Mouse (Mus musculus) G1E (cell line): ENCODE results near the gene Dcxr. TPM values are rescaled to one million over a fixed set of nuclear protein-coding genes. Genes with fewer than 3 reads are reported as not detected.
"Not testable (repeated sequence)": the region's sequence is repeated elsewhere in the genome, so short reads cannot be mapped to it uniquely, and the experiment has no call there.

Source experiments
- ATAC-seq: 2 replicates; pipeline ENCODE4 v1.8.0; 2016; ENCODE audit warnings: mild to moderate bottlenecking; ENCODE audit not compliant: insufficient number of reproducible peaks, poor library complexity, low FRiP score, severe bottlenecking; ENCODE audit errors: extremely low read depth
- DNase-seq: peaks from one replicate; pipeline ENCODE4 v3.0.0; 2012; ENCODE audit warnings: low spot score
- H3K27me3 ChIP-seq: 2 replicates; pipeline ENCODE4 v1.6.1; 2012; ENCODE audit warnings: mild to moderate bottlenecking, low read length, inconsistent platforms; ENCODE audit not compliant: insufficient read depth
- H3K36me3 ChIP-seq: replicated peaks from 2 replicates; pipeline ENCODE3; 2012; ENCODE audit warnings: mild to moderate bottlenecking, inconsistent platforms
- H3K4me1 ChIP-seq: 2 replicates; pipeline ENCODE4 v1.6.1; 2012; ENCODE audit warnings: low read depth, low read length, inconsistent platforms, mixed read lengths; ENCODE audit not compliant: insufficient read depth
- H3K4me3 ChIP-seq: 2 replicates; pipeline ENCODE4 v1.5.1; 2012; ENCODE audit warnings: low read depth, mild to moderate bottlenecking, inconsistent platforms, low read length, moderate library complexity, mixed read lengths
- H3K9me3 ChIP-seq: replicated peaks from 2 replicates; pipeline ENCODE4 v1.6.1; 2012; ENCODE audit warnings: inconsistent platforms
- CTCF ChIP-seq: IDR thresholded peaks from 2 replicates; pipeline ENCODE4 v1.5.1; 2012; ENCODE audit warnings: low read depth, low read length, inconsistent platforms, mixed read lengths
- GATA1 ChIP-seq: IDR thresholded peaks from 2 replicates; pipeline ENCODE4 v1.6.1; 2012; ENCODE audit warnings: borderline replicate concordance, low read length, inconsistent platforms, mixed read lengths
- GATA2 ChIP-seq: IDR thresholded peaks from 2 replicates; pipeline ENCODE4 v1.6.1; 2012; ENCODE audit warnings: low read depth, low read length, inconsistent platforms, borderline replicate concordance
- POLR2AphosphoS5 ChIP-seq: IDR thresholded peaks from 2 replicates; pipeline ENCODE4 v1.6.1; 2012; ENCODE audit warnings: low read depth, low read length, inconsistent platforms; ENCODE audit not compliant: insufficient replicate concordance
- TAL1 ChIP-seq: conservative IDR thresholded peaks from 2 replicates; pipeline ENCODE4 v1.6.1; 2012; ENCODE audit warnings: low read depth, low read length, inconsistent platforms, mixed read lengths
- polyA plus RNA-seq: library from polyadenylated mRNA; stranded (reverse); fragments of >175 nt; gene quantifications from 2 replicates; pipeline ENCODE4 v1.2.3, GENCODE M21; 2012
- total RNA-seq, 2 experiments: library from RNA; stranded (forward) in 1 of 2; stranded (reverse) in 1 of 2; fragments of 200-1000 nt in 1 of 2; fragments of >200 nt in 1 of 2; fragmentation: Nextera tagmentation in 1 of 2; gene quantifications; 2 replicates each; pipeline ENCODE4 v1.2.3; 2014 to 2017

Gene Dcxr
- total and polyA plus RNA-seq, 3 experiments = 13.1 to 37.5 (median 21.0) TPM

DNA sequence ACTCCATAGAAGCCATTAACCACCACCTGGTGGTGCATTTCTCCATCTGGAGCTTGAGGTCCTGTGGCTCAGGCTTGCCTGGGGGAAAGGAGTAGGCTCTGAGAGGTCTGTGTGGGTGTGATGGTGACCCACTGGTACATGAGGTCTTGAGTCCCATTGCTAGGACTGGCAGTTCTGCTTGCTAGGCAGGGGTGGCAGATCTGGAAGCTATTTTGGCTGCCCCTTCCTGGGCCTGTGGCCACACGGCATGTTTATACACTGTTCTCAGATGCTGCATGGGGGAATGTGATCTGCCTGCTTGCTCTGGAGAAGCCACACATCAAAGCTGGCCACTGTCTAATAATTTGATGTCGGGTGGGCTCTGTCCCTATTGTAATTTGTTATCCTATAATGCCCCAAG lies 43.0 kb downstream of the Dcxr start:
- Histone ChIP-seq H3K4me3 (no peak overlapping the region), H3K36me3 (peaks cover 95% of the 10 kb centered on the region), H3K9me3 (no peaks in the 10 kb centered on the region), H3K4me1 (peaks cover 3% of the 10 kb centered on the region; the same call in 1 of the 2 replicates), H3K27me3 (no peaks in the 10 kb centered on the region)
- ATAC-seq = no peak
- no peak for DNase-seq
- no peak for TF ChIP-seq GATA1
- no peak for TF ChIP-seq CTCF
- TF ChIP-seq GATA2 = no peak
- TF ChIP-seq POLR2AphosphoS5 = no peak
- no peak for TF ChIP-seq TAL1

DNA sequence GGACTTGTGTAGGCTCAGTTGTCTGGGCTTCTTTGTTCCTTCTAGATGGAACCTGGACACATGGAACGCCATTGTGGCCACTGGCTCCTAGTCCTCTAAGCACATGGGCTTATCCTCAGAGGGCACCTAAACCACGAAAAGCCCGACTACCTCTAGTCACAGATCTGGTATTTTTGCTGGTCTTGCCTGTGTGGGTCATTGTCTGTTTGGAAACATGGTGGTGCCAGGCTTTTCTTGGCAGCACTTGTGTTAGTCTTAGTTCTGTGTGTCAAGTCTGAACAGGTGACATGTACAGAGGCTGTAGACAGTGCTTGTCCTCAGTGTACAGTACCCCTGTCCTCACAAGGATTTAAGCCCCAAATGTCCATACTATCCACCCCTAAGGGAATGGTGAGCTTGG lies 43.5 kb downstream of the Dcxr start:
- ATAC-seq (no peak), DNase-seq (no peak)
- Histone ChIP-seq H3K9me3 (no peaks in the 10 kb centered on the region), H3K4me3 (no peak overlapping the region), H3K4me1 (peaks cover 3% of the 10 kb centered on the region; the same call in 1 of the 2 replicates), H3K36me3 (peaks cover 95% of the 10 kb centered on the region), H3K27me3 (no peaks in the 10 kb centered on the region)
- TF ChIP-seq GATA2 (no peak), GATA1 (no peak), CTCF (no peak), TAL1 (no peak), POLR2AphosphoS5 (no peak)

DNA sequence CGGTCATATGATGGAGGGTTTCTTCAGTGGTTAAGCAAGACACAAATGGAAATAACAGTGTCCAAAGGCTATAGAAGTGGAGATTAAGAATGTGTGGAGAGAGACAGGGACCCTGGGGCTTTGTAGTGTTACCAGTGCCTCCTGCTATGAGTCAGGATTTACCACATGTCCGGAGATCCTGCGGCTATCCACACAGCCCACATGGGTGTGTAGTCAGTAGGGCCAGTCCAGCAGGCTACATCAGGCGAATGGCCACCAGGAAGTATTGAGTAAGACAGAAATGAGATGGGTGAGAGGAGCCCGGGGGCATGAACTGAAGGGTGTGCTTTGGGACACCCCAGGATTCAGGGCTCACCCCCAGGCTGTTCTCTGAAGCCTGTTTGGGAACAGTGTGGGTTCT lies 44.4 kb downstream of the Dcxr start:
- DNase-seq = no peak
- TF ChIP-seq GATA2 = no peak
- no peak for TF ChIP-seq POLR2AphosphoS5
- no peak for TF ChIP-seq GATA1
- no peak for TF ChIP-seq CTCF
- TF ChIP-seq TAL1 = no peak
- Histone ChIP-seq H3K9me3 (no peaks in the 10 kb centered on the region), H3K36me3 (peaks cover 95% of the 10 kb centered on the region), H3K4me3 (no peak overlapping the region), H3K4me1 (peaks cover 3% of the 10 kb centered on the region; the same call in 1 of the 2 replicates), H3K27me3 (no peaks in the 10 kb centered on the region)
- no peak for ATAC-seq

DNA sequence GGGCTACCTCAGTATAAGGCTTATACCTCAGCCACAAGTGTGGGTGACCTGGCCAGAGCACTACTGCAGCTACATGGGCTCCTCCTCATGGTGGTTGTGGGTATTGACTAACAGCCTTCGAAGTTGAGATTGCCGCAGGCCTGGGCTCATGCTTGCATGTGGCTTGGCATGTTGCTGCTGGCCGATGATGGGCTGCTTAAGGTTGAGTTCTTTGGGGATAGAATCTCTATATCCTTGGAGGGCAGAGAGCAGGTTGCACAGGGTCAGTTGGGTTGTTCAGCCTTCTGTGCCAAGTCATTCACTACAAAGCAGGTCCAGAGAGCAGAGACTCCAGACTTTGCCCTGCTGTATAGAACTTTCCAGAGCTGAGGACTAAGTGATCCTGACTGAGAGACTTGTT lies 47.2 kb downstream of the Dcxr start:
- peak; percentile 19 for DNase-seq
- H3K36me3 ChIP-seq = peaks cover 93% of the 10 kb centered on the region
- no peak; the same call in 1 of the 2 replicates for TF ChIP-seq CTCF
- TF ChIP-seq GATA2 = no peak
- TF ChIP-seq GATA1 = no peak
- no peak for TF ChIP-seq POLR2AphosphoS5
- TF ChIP-seq TAL1 = no peak
- H3K4me3 ChIP-seq = no peak overlapping the region
- no peaks in the 10 kb centered on the region for H3K27me3 ChIP-seq
- H3K9me3 ChIP-seq = no peaks in the 10 kb centered on the region
- ATAC-seq = no peak
- H3K4me1 ChIP-seq = peaks cover 13% of the 10 kb centered on the region; the same call in 1 of the 2 replicates

DNA sequence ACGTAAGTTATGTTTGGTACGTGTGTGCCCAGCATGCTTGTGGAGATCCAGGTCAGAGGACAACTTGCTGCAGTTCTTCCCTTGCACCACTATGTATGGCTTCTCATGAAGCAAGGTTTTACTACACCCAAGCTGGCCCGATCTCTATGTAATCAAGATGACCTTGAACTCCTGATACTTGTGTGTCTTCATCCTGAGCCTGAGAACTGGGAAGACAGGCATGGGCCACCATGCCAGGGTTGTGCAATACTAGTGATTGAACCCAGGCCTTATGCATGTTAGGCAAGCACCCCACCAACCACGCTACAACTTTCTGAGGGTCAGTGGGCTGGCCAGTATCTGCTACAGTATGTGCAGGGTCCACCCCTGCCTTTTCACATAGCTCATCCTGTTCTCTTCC lies 50.1 kb downstream of the Dcxr start:
- H3K27me3 ChIP-seq = no peaks in the 10 kb centered on the region
- no peak overlapping the region for H3K4me3 ChIP-seq
- no peak for ATAC-seq
- H3K36me3 ChIP-seq = peaks cover 73% of the 10 kb centered on the region
- H3K4me1 ChIP-seq = peaks cover 30% of the 10 kb centered on the region
- no peaks in the 10 kb centered on the region for H3K9me3 ChIP-seq
- no peak for TF ChIP-seq TAL1
- TF ChIP-seq GATA2 = no peak
- no peak for TF ChIP-seq POLR2AphosphoS5
- TF ChIP-seq CTCF = no peak
- TF ChIP-seq GATA1 = no peak
- no peak for DNase-seq

DNA sequence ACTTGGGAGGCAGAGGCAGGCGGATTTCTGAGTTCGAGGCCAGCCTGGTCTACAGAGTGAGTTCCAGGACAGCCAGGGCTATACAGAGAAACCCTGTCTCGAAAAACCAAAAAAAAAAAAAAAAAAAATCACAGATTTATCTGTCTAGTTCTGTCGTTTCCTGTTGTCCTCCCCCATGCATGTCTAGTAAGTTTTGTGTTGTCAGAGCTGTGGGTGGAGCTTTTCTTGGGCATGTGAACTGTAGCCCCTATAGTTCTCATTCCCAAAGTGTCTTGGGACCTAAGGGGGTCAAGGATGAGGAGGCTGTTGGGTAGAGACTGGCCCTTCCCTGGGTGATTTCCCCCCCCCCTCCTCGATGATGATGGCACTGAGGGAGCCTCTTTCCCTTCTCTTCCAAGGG lies 51.2 kb downstream of the Dcxr start:
- not testable (repeated sequence) for ATAC-seq
- peaks cover 31% of the 10 kb centered on the region for H3K4me1 ChIP-seq
- peaks cover 66% of the 10 kb centered on the region for H3K36me3 ChIP-seq

More for the DNA sequence above, 51.2 kb downstream of the Dcxr start:
- not testable (repeated sequence) for H3K9me3 ChIP-seq, H3K27me3 ChIP-seq, DNase-seq, H3K4me3 ChIP-seq

Other genes starting within 250 kb of the Dcxr start
Only the 20 nearest of the 28 such genes appear.
- 354 and 381 TPM in 2 replicates for gene Arhgdia, start 145.7 kb downstream of the Dcxr start, total RNA-seq (2014; fragmentation: Nextera tagmentation)
- gene Arhgdia, start 145.7 kb downstream of the Dcxr start, total RNA-seq (2017) = 155 and 158 TPM in 2 replicates
- 1,000 and 1,072 TPM in 2 replicates for gene Arhgdia, start 145.7 kb downstream of the Dcxr start, polyA plus RNA-seq
- 89.8 and 122 TPM in 2 replicates for gene Alyref, start 128.9 kb downstream of the Dcxr start, total RNA-seq (2014; fragmentation: Nextera tagmentation)
- gene Alyref, start 128.9 kb downstream of the Dcxr start, total RNA-seq (2017) = 270 and 280 TPM in 2 replicates
- 505 and 623 TPM in 2 replicates for gene Alyref, start 128.9 kb downstream of the Dcxr start, polyA plus RNA-seq
- gene Anapc11, start 128.9 kb downstream of the Dcxr start, total RNA-seq (2014; fragmentation: Nextera tagmentation) = 83.1 and 83.8 TPM in 2 replicates
- gene Anapc11, start 128.9 kb downstream of the Dcxr start, total RNA-seq (2017) = 62.3 and 69.3 TPM in 2 replicates
- gene Anapc11, start 128.9 kb downstream of the Dcxr start, polyA plus RNA-seq = 176 and 212 TPM in 2 replicates
- 1.9 and 2.6 TPM in 2 replicates for gene Npb, start 118.8 kb downstream of the Dcxr start, total RNA-seq (2014; fragmentation: Nextera tagmentation)
- 0.58 TPM in 1 of 2 replicates, not detected in the other for gene Npb, start 118.8 kb downstream of the Dcxr start, total RNA-seq (2017)
- 3.2 and 3.8 TPM in 2 replicates for gene Npb, start 118.8 kb downstream of the Dcxr start, polyA plus RNA-seq
- 29.0 and 43.1 TPM in 2 replicates for gene Pcyt2, start 109.3 kb downstream of the Dcxr start, total RNA-seq (2014; fragmentation: Nextera tagmentation)
- 102 and 119 TPM in 2 replicates for gene Pcyt2, start 109.3 kb downstream of the Dcxr start, total RNA-seq (2017)
- 129 and 146 TPM in 2 replicates for gene Pcyt2, start 109.3 kb downstream of the Dcxr start, polyA plus RNA-seq
- gene Sirt7, start 102.0 kb downstream of the Dcxr start, total RNA-seq (2014; fragmentation: Nextera tagmentation) = 28.9 and 35.3 TPM in 2 replicates
- 74.5 and 96.2 TPM in 2 replicates for gene Sirt7, start 102.0 kb downstream of the Dcxr start, total RNA-seq (2017)
- gene Sirt7, start 102.0 kb downstream of the Dcxr start, polyA plus RNA-seq = 169 and 256 TPM in 2 replicates
- 16.3 and 17.5 TPM in 2 replicates for gene Mafg, start 93.7 kb downstream of the Dcxr start, total RNA-seq (2014; fragmentation: Nextera tagmentation)
- 18.9 and 21.9 TPM in 2 replicates for gene Mafg, start 93.7 kb downstream of the Dcxr start, total RNA-seq (2017)
- 29.2 and 38.9 TPM in 2 replicates for gene Mafg, start 93.7 kb downstream of the Dcxr start, polyA plus RNA-seq
- 14.7 and 14.8 TPM in 2 replicates for gene Pycr1, start 83.5 kb downstream of the Dcxr start, total RNA-seq (2014; fragmentation: Nextera tagmentation)
- gene Pycr1, start 83.5 kb downstream of the Dcxr start, total RNA-seq (2017) = 1.0 and 1.5 TPM in 2 replicates
- gene Pycr1, start 83.5 kb downstream of the Dcxr start, polyA plus RNA-seq = 1.9 and 2.4 TPM in 2 replicates
- gene Myadml2, start 79.1 kb downstream of the Dcxr start, total RNA-seq (2014; fragmentation: Nextera tagmentation) = not detected in 2 replicates
- not detected in 2 replicates for gene Myadml2, start 79.1 kb downstream of the Dcxr start, total RNA-seq (2017)
- gene Myadml2, start 79.1 kb downstream of the Dcxr start, polyA plus RNA-seq = not detected in 2 replicates
- not detected in 2 replicates for gene Notum, start 66.1 kb downstream of the Dcxr start, total RNA-seq (2014; fragmentation: Nextera tagmentation)
- 0.16 TPM in 1 of 2 replicates, not detected in the other for gene Notum, start 66.1 kb downstream of the Dcxr start, total RNA-seq (2017)
- gene Notum, start 66.1 kb downstream of the Dcxr start, polyA plus RNA-seq = not detected in 2 replicates
- 57.0 and 79.7 TPM in 2 replicates for gene Aspscr1, start 54.3 kb downstream of the Dcxr start, total RNA-seq (2014; fragmentation: Nextera tagmentation)
- 39.2 and 43.2 TPM in 2 replicates for gene Aspscr1, start 54.3 kb downstream of the Dcxr start, total RNA-seq (2017)
- gene Aspscr1, start 54.3 kb downstream of the Dcxr start, polyA plus RNA-seq = 248 and 301 TPM in 2 replicates
- 250 and 284 TPM in 2 replicates for gene Cenpx, start 13.5 kb downstream of the Dcxr start, total RNA-seq (2014; fragmentation: Nextera tagmentation)
- gene Cenpx, start 13.5 kb downstream of the Dcxr start, total RNA-seq (2017) = 67.2 and 81.2 TPM in 2 replicates
- 60.9 and 158 TPM in 2 replicates for gene Cenpx, start 13.5 kb downstream of the Dcxr start, polyA plus RNA-seq
- gene Lrrc45, start 13.4 kb downstream of the Dcxr start, total RNA-seq (2014; fragmentation: Nextera tagmentation) = 6.4 and 12.1 TPM in 2 replicates
- gene Lrrc45, start 13.4 kb downstream of the Dcxr start, total RNA-seq (2017) = 20.0 and 22.2 TPM in 2 replicates
- gene Lrrc45, start 13.4 kb downstream of the Dcxr start, polyA plus RNA-seq = 23.3 and 25.4 TPM in 2 replicates
- 2.1 TPM in 1 of 2 replicates, not detected in the other for gene Rac3, start 5.8 kb downstream of the Dcxr start, total RNA-seq (2014; fragmentation: Nextera tagmentation)
- 0.66 and 0.81 TPM in 2 replicates for gene Rac3, start 5.8 kb downstream of the Dcxr start, total RNA-seq (2017)
- 1.3 and 2.6 TPM in 2 replicates for gene Rac3, start 5.8 kb downstream of the Dcxr start, polyA plus RNA-seq
- not detected in 2 replicates for gene Cbr2, start 4.8 kb upstream of the Dcxr start, total RNA-seq (2014; fragmentation: Nextera tagmentation)
- gene Cbr2, start 4.8 kb upstream of the Dcxr start, total RNA-seq (2017) = not detected in 2 replicates
- gene Cbr2, start 4.8 kb upstream of the Dcxr start, polyA plus RNA-seq = not detected in 2 replicates
- 568 and 661 TPM in 2 replicates for gene Hmga1b, start 35.5 kb upstream of the Dcxr start, total RNA-seq (2014; fragmentation: Nextera tagmentation)
- 112 and 114 TPM in 2 replicates for gene Hmga1b, start 35.5 kb upstream of the Dcxr start, total RNA-seq (2017)
- 2,501 and 3,141 TPM in 2 replicates for gene Hmga1b, start 35.5 kb upstream of the Dcxr start, polyA plus RNA-seq
- 18.4 and 24.2 TPM in 2 replicates for gene Rfng, start 56.9 kb upstream of the Dcxr start, total RNA-seq (2014; fragmentation: Nextera tagmentation)
- gene Rfng, start 56.9 kb upstream of the Dcxr start, total RNA-seq (2017) = 3.5 and 4.1 TPM in 2 replicates
- 55.0 and 67.6 TPM in 2 replicates for gene Rfng, start 56.9 kb upstream of the Dcxr start, polyA plus RNA-seq
- 109 and 111 TPM in 2 replicates for gene Gps1, start 57.0 kb upstream of the Dcxr start, total RNA-seq (2014; fragmentation: Nextera tagmentation)
- 110 and 144 TPM in 2 replicates for gene Gps1, start 57.0 kb upstream of the Dcxr start, total RNA-seq (2017)
- 65.9 and 66.5 TPM in 2 replicates for gene Gps1, start 57.0 kb upstream of the Dcxr start, polyA plus RNA-seq
- 63.3 and 67.4 TPM in 2 replicates for gene Dus1l, start 69.1 kb upstream of the Dcxr start, total RNA-seq (2014; fragmentation: Nextera tagmentation)
- 49.2 and 54.7 TPM in 2 replicates for gene Dus1l, start 69.1 kb upstream of the Dcxr start, total RNA-seq (2017)
- 142 and 166 TPM in 2 replicates for gene Dus1l, start 69.1 kb upstream of the Dcxr start, polyA plus RNA-seq
- 88.2 and 116 TPM in 2 replicates for gene Fasn, start 97.3 kb upstream of the Dcxr start, total RNA-seq (2014; fragmentation: Nextera tagmentation)
- gene Fasn, start 97.3 kb upstream of the Dcxr start, total RNA-seq (2017) = 66.6 and 69.3 TPM in 2 replicates
- 425 and 529 TPM in 2 replicates for gene Fasn, start 97.3 kb upstream of the Dcxr start, polyA plus RNA-seq